Mouse (Mus musculus): ENCODE data around the gene Fam50b.

The Fam50b gene

GRCm38 (mm10) chr13:34734686-34735085 lies at the start of gene Fam50b:
Gene Fam50b (plus strand): TSS chr13:34734850.
- DNase-seq, result no peak

GRCm38 (mm10) chr13:34685008-34685765 lies 49.5 kb upstream of the Fam50b start:
- DNase-seq, result no peak

- no peak for DNase-seq
Observed at GRCm38 (mm10) chr13:34691049-34691448, 43.6 kb upstream of the Fam50b start.

- no peak for DNase-seq
Observed at GRCm38 (mm10) chr13:34693111-34693510, 41.5 kb upstream of the Fam50b start.

- DNase-seq, result no peak
Observed at GRCm38 (mm10) chr13:34696734-34697332, 37.8 kb upstream of the Fam50b start.

GRCm38 (mm10) chr13:34700091-34700490 lies 34.6 kb upstream of the Fam50b start:
- no peak for DNase-seq

- no peak for DNase-seq
Observed at GRCm38 (mm10) chr13:34700630-34701029, 34.0 kb upstream of the Fam50b start.

- no peak for DNase-seq
Observed at GRCm38 (mm10) chr13:34703301-34703700, 31.3 kb upstream of the Fam50b start.

GRCm38 (mm10) chr13:34703795-34704194 lies 30.9 kb upstream of the Fam50b start:
- no peak for DNase-seq

- no peak for DNase-seq
Observed at GRCm38 (mm10) chr13:34704835-34705234, 29.8 kb upstream of the Fam50b start.

- peak; percentile 97 for DNase-seq
Observed at GRCm38 (mm10) chr13:34708955-34709354, 25.7 kb upstream of the Fam50b start.

GRCm38 (mm10) chr13:34709566-34709965 lies 25.1 kb upstream of the Fam50b start:
- no peak for DNase-seq

GRCm38 (mm10) chr13:34711410-34711809 lies 23.2 kb upstream of the Fam50b start:
- no peak for DNase-seq

- no peak for DNase-seq
Observed at GRCm38 (mm10) chr13:34712881-34713280, 21.8 kb upstream of the Fam50b start.

- DNase-seq, result peak; percentile 51
Observed at GRCm38 (mm10) chr13:34715437-34715838, 19.2 kb upstream of the Fam50b start.

- DNase-seq, result no peak
Observed at GRCm38 (mm10) chr13:34724831-34725592, 9.6 kb upstream of the Fam50b start.

- DNase-seq, result peak; percentile 84
Observed at GRCm38 (mm10) chr13:34725800-34726476, 8.7 kb upstream of the Fam50b start.

- DNase-seq, result no peak
Observed at GRCm38 (mm10) chr13:34726477-34726805, 8.2 kb upstream of the Fam50b start.

GRCm38 (mm10) chr13:34727060-34727459 lies 7.6 kb upstream of the Fam50b start:
- DNase-seq, result no peak

- DNase-seq, result no peak
Observed at GRCm38 (mm10) chr13:34731551-34731950, 3.1 kb upstream of the Fam50b start.

- DNase-seq, result no peak
Observed at GRCm38 (mm10) chr13:34733780-34734179, 870 bp upstream of the Fam50b start.

GRCm38 (mm10) chr13:34737968-34738698 lies 3.5 kb downstream of the Fam50b start:
- no peak for DNase-seq

GRCm38 (mm10) chr13:34738699-34738973 lies 4.0 kb downstream of the Fam50b start:
- DNase-seq, result no peak
